Mouse (Mus musculus): Measurements from ENCODE around the gene Gstp2.
"Not testable (repeated sequence)": the region's sequence is repeated elsewhere in the genome, so short reads cannot be mapped to it uniquely, and the experiment has no call there.

Gene Gstp2

DNA sequence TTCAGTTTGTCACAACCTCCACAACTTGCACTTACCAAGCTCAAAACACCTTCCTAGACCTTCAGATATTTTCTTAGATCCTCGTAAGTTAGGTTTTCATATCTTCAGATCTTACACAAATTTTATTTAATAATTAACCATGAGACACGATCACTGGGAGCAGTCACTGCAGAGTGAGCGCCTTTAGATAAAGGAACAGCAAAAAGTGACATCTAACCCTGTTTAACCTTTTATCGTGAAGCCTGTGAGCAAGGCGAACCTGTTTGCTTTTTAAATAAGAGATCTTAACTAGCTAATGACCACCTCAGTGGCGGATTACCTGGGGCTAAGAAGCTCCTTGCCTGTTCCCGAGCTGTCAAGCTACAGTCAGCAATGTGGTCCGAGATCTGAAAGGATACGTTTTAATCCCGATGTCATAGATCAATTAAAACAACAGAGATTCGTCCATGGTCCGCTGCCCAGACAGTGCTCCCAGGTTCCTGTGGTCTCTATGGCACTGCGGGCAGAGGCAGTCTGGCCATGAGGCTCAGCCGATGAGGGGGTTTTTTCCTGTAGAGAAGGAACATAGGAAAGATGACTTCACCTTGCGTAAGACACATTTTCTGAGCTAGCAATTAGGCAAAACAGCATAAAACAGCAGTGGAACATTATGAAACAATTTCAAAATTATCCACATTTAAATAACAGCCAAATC, 23.0 kb upstream of the Gstp2 start:
- no peak for DNase-seq

DNA sequence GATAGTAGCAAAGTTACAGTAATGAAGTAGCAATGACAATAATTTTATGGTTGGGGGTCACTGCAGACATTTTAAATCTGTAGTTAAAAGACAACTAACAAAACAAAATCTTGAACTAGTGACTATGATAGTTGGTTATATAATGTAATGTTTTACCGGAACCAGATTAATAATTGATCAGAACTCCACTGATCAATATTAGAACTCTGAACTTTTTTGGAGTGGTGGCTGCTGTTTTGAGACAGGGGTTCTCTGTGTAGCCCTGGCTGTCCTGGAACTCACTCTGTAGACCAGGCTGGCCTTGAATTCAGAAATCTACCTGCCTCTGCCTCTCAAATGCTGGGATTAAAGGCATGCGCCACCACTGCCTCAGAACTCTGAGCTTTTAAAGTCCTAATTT, 22.4 kb upstream of the Gstp2 start:
- peak; percentile 10 for DNase-seq

DNA sequence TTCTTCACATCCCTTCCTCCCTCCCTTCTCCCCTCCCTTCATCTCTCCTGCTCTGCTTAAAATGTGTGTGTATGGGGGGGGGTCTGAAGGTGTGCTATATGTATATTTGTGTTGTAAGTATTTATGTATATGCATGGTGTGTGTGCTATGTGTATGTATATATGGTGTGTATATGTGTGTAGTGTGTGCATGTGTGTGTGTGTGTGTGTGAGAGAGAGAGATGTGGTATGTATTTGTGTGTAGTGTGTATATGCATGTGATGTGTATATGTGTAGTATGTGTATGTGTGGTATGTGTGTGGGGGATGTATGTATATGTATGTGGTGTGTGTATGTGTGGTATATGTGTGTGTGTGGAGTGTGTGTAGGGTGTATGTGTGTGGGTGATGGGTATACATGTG, 21.1 kb upstream of the Gstp2 start:
- DNase-seq = no peak

DNA sequence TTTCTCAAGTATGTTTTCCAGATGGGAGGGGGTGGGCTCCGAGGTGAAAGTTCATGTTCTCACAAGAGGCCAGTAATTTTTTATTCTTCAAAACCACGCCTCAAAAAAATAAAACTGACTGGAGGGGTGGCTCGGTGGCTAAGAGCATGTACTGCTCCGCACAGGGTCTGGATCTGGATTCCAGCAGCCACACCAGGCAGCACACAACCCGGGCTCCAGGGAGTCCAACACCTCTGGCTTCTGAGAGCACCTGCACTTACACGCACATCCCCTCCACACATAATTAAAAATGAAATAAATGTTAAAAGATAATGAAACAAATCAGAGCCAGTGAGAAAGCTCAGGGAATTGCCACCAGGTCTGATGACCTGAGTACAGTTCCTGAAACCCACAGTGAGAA, 20.5 kb upstream of the Gstp2 start:
- DNase-seq = peak; percentile 80

DNA sequence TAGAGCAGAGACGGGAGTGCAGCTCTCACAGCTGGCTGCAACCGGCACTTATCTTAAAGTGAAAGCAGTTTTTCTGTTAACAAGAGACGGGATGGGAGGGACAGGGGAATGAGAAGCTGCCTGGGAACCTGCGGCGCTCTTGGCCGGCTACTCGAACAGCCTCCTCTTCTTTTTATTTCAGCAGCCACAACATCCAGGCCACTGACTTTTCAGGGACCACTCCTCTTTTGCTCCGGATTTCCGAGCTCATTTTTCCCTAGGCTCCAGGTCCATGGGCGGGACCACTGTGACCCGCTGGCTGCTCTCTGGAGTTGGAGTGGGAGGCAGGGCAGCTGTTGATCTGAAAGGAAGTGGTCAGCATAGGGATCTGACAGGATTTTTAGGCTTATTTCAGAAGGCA, 18.7 kb upstream of the Gstp2 start:
- peak; percentile 95 for DNase-seq

DNA sequence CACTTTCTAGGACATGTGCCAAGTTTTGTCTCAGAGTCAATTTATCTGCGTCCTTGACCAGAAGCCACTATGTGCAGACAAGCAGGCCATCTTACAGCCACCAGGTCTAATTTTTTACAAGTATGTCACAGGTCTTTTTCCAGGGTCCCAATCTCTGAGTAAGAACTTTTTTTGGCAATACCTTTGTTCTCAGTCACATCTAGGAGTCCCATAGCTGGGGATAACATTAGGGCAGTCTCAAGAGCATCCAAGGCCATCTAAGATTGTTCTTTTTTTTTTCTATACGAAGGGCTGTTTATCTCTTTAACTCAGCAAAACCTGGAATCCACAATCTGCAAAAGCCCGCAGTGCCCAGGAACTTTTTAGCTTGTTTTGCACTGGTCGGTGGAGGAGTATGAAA, 17.5 kb upstream of the Gstp2 start:
- peak; percentile 19 for DNase-seq

DNA sequence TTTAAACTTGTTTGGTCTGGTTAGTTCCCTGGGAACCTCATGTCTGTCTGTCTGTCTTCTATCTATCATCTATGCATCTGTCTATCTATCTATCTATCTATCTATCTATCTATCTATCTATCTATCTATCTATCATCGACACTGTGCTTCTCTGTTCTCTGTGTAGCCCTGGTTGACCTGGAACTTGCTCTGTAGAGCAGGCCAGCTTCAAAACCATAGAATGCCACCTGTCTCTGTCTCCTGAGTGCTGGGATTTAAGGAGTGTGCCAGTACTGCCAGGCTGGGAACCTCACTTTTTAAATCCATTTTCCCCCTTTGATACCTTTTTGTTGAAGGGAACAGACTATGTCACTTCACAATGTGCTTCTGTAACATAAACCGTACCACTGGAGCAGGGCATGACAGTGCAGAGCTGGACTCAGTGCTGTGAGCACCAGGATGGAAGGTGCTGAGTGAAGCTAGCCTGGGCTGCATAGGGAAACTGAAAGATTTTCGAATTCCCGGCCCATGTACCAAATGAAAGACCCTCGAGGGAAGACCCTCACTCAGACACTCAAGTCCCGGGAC, 15.2 kb upstream of the Gstp2 start:
- DNase-seq = peak; percentile 83

DNA sequence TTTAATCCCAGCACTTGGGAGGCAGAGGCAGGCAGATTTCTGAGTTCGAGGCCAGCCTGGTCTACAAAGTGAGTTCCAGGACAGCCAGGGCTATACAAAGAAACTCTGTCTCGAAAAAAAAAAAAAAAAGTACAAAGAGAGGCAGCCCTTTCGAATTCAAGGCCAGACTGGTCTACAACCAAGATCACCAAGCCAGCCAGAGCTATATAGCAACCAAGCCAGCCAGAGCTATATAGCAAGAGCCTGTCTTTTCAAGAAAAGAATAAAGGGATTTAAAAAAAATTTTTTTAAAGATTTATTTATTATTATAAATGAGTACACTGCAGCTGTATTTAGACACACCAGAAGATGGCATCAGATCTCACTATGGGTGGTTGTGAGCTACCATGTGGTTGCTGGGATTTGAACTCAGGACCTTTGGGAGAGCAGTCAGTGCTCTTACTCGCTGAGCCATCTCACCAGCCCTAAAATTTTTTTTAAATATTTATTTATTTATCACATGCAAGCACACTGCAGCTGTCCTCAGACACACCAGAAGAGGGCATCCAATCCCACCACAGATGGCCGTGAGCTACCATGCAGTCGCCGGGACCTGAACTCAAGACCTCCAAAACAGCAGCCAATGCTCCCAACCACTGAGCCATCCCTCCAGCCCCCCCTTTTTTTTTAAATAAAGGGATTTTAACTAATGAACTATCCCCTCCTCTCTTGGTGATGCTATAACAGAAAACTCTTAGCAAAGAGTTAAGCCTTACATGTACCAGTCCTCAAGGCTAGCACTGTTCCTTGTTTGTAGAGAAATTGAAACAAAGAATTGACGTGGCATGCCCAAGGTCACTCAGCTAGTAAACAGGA, 14.4 kb upstream of the Gstp2 start:
- DNase-seq = peak; percentile 58

DNA sequence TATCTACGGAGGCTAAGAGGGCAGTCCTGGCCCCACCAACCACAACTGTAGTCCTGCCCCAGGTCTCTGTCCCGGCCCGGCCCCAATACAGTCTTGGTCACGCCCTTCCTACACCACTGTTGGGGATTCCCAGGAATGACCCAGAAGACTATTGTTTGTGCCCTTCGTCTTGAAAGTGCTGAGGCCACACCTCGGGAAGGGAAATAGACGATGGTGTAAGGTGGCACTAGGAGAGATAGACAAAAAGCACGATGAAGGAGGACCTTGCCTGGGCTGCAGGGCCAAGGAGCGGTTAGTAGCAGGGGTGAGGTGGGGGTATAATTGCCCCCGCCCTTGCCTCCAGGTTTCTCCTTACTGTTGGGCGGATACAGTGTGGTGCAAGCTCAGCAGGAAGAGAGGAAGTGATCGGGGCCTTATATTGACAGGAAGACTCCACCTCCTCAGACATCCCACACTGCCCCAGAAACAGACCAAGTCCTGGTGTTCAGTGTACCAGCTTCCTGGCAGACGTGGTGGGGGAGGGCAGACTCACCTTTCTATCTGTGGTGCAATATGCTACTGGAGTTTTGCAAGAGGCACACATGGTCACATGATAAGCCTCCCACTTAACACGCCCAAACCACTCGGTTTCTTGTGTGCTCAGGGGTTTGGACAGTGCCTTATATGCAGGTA, 13.4 kb upstream of the Gstp2 start, which contains the start of gene Gstp3:
Gene Gstp3, minus strand, starts transcription at position 501 of the 672 bp plus-strand sequence.
- peak; percentile 85 for DNase-seq

DNA sequence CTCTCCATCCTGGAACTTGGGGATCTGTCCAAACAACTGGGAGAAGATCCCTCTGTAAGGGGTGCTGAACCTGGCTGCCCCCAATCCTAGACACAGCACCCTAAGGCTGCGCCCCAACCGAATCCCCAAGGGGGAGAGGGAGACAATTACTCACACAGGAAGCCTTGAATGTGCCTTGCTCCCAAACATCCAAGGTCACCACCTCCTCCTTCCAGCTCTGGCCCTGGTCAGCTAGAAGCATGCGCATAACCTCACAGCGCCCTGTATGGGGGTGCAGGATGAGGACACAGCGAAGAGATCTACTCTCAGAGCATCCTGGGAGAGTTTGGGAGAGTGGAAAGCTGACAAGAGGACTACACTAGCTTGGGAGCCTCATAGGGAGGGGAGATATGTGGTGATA, 12.8 kb upstream of the Gstp2 start:
- peak; percentile 88 for DNase-seq

DNA sequence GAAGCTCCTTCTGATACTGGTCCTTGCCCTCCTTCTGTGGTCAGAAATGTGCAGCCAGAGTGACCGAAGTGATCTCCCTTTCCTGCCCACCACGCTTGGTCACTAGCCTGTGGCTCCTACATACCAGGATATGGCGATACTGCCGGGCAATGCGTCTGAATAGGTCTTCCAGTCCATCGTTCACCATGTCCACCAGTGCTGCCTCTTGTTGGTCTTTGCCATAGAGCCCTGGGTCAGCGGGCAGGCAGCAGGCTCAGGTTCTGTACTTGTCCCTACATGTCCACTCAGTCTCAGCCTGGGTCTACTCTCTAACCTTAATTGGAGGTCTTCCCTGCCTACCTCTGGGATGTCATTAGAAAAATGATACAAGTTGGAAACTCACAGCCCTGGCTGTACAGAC, 12.1 kb upstream of the Gstp2 start:
- peak; percentile 78 for DNase-seq

DNA sequence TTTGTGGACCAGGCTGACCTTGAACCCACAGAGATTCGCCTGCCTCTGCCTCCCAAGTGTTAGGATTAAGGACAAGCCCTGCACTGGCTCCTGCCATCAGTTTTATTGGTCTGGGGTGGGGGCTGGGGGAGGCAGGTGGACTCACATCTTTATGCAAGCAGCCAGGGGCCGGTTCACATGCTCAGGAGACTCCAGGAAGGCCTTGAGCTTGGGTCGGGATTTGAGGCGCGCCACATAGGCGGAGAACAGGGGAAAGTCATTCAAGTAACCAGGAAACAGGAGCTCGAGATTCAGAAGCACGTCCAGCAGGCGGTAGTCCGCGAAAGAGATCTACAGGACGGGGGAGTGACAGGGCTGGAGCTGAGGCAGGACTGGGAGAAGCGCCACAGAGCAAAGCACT, 11.6 kb upstream of the Gstp2 start:
- DNase-seq = no peak

DNA sequence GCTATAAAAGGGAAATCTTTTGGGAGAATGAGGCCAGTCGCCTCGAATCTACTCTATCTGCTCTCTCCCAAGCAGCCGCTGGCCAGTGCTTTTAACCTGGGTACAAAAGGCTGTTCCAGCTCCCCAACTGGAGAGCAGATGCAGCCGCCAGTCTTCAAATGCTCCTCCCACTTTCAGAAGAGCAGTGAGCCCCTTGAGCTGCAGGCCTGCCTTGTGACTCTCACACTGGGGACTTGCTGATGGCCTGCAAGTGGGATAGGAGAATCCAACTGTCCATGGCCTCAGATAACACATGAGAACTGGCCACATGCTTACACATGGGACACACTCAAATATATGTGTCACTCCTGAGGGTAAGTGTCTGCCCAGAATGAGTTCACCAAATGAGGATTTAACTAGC, 10.9 kb upstream of the Gstp2 start:
- peak; percentile 96 for DNase-seq

DNA sequence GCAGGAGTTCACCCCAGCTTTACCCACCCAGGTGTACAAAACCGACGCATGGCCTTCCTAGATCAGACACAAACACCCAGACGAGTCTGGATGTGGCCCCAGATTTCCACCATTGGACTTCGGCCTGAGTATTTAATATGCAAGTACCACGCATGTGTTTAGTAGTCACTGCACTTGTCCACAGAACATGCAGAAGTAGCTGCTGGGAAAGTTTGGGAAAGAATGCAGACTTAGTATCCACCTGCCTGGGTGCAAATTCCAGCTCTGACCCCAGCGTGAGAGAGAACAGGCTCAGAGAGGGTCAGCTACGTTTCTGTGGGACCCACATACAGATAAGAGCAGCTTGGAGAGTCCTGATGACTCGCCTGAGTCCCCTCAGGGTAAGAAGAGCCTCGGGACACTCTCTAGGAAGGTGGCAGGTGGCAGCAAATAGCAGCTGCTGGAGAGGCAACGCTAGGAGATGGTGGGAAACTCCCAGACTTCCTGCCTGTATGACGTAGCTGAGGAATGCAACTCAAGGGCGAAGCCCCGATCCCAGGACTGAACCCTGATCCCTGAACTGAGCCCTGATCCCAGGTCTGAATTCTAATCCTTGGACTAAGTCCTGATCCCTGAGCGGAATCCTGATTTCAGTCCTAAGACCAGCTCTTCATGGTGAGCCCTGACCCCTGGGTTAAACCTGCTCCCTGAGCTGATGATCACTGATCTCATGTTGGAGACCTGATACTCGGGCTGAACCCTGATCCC, 10.3 kb upstream of the Gstp2 start:
- no peak for DNase-seq

DNA sequence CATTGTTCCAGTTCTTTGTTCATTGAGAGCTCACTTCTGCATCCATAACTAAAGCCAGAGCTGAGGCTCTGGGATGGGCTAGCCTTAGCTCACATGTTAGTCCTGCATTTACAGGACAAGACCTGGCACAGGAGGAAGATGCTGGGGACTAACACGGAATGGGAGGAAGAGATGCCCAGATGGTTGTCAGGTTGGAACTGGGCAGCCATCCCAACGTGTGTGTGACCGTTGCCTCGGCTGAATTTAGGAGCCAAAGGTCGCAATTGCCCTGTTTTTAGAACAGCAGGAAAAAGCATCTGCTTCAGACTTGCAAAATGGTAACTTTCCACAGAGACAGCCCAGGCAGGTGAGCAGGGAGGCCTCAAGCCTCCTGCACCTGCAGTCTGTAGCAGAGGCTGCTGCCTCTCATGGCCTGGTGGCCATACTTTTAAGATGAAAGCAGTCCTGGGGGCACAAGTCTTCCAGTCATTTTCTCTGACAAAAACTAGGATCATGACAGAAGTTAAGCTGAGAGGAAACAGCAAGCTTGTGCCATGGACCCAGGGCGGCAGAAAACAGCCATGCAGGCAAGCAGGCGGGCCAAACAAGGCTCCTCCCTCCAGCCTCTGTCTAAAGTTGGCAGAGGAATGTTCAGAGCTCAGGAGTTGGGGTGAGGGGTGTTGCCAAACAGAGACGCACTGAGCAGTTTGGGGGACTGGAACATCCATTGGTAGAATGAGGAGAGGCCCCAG, 9.6 kb upstream of the Gstp2 start:
- peak; percentile 82 for DNase-seq

DNA sequence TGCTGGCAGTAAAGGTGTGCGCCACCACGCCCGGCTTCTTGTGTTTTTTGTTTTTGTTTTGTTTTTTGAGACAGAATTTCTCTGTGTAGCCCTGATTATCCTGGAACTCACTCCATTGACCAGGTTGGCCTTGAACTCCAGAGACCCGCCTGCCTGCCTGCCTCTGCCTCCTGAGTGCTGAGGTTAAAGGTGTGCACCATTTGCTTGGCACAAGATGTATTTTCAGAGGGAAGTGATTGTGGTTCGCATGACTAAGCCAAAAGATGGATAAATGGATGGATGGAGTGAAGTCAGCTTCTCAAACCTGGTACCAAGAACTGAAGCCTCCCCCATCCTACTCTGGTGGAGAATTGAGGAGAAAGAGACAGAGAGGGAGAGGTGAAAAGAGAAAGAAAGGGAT, 8.8 kb upstream of the Gstp2 start:
- peak; percentile 66 for DNase-seq

DNA sequence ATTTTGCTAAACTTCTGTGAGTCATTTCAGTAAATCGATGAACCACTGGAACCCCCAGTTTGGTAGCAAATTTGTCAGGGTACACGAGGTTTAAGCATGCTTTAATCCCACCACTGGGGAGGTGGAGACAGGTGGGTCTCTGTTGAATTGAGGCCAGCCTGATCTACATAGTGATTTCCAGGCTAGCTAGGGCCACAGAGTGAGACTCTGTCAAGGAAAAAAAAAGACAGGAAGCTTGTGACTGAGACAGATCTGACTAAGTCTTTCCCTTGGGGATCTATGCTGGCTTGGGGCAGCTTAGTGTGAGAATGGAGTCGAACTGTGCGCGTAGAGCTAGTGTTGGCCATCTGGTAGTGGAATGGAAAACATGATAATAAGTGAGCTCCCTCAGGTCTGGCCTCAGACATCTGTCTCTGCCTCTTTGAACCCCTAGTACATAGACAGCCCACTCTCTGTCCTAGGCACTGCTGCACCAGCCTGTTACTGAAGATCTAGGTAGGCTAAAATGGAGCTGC, 6.8 kb upstream of the Gstp2 start:
- peak; percentile 89 for DNase-seq

DNA sequence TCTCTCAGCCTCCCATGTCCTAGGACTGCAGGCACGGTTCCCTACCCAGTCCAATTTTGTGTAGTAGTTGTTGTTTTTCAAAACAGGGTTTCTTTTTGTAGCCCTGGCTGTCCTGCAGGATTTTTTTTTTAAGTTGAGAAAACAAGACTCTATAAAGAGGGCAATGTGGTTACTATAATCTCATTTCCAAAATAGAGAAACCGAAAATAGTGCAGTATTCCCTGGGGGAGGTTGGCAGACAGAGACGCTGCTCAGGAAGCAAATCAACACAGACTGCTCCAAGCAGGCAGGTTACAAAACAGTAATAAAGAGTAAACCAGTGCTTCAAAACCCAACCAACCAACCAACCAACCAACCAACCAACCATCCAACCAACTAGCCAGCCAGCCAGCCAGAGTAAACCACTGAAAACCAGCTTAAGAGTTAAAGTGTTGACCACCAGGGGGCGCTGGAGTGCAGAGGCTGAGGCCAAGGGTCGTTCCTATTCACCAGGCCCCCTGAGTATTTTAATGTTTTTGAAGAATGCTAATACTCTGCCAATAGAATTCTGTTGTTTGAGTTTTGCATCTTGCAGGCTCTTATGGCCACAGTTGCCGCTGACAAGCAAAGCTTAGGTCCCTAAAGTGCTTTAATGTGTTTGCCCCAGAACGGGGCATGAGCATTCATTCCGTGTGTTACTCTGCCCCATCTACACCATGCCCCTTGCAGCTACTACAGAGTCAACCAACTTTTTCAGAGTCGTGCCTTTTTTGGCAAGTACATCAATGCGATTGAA, 6.1 kb upstream of the Gstp2 start:
- peak; percentile 94 for DNase-seq

DNA sequence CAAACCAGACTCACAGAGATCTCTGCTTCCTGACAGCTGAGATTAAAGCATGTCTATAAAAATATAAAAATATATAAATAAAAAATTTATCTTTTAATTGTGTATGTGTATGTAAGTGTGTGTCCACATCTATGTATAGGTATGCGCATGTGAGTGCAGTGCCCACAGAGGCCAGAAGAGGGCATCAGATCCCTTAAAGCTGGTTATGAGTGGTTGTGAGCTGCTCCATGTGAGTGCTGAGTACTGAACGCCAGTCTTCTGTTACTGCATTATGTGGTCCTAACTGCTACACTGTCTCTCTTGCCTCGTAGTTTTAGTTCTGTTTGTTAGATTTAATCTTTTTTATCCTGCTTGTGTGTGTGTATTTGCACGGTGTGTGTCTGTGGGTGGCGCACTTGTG, 5.2 kb upstream of the Gstp2 start:
- DNase-seq = peak; percentile 87

DNA sequence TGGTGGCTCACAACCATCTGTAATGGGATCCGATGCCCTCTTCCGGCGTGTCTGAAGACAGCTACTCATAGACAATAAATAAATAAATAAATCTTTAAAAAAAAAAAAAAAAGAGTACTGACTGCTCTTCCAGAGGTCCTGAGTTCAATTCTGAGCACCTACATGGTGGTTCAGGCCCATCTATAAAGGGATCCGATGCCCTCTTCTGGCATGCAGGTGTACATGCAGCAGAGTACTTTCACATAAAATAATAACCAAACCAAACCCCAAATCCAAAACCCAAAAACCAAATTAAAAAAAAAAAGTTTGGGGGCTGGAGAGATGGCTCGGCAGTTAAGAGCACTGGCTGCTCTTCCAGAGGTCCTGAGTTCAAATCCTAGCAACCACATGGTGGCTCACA, 3.2 kb upstream of the Gstp2 start:
- DNase-seq = not testable (repeated sequence)

DNA sequence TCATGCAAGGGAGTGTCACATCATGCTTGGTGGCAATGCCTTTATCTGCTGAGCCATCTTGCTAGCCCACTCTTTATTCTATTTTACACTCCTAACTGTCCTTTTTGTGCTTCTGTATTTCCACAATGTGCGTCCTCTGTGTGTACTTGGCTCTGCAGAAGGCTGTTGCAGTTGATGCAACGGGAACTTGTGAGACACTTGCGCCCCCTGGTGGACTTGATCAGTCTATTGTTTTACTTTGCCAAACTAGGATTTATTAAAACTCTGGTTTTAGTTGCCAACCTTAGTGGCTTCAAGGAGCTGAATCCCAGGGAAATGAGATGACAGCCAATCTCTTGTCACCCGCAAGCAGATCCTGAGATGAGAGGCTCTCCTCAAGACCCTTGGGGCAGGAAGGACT, 2.0 kb upstream of the Gstp2 start:
- DNase-seq = peak; percentile 94

Measured in heart, adult 11 months (tissue).